Mouse (Mus musculus): Measurements from ENCODE around the gene 4930550C14Rik.

- TF ChIP-seq POLR2A (IDR thresholded peaks at IDR 0.05; ENCODE audit: borderline replicate concordance, control insufficient read depth, low read depth, low read length) = no peak
- TF ChIP-seq CTCF (IDR thresholded peaks at IDR 0.05; ENCODE audit: control insufficient read depth, insufficient read depth, low read length) = no peak
These were observed 24.6 kb downstream of the 4930550C14Rik start for GRCm38 (mm10) chr9:53426726-53427125.

Measured in bone marrow, adult 2 months (tissue).